Mouse (Mus musculus): ENCODE data around the gene Cga.

DNA sequence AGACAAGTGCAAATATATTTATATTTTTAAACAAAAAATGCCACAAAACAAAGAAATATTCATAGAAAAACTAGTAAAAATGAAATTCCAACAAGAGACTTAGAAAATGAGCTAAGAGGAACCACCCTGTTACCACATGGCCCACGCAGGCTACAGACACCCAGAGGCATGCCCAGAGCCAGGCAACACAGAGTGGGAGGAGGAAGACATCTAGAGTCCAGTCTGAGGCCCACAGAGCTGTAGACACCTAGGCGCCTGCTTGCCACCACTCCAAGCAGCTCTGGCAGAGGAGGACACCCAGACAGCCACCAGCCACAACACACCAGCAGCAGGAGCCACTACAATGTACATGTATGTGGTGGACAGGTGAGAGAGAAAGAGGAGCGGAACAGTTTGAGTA, 34.7 kb upstream of the Cga start:
- TF ChIP-seq EP300 (IDR thresholded peaks at IDR 0.05; ENCODE audit: low read depth) (no peak), CTCF (IDR thresholded peaks at IDR 0.05; ENCODE audit: low read depth) (no peak)
